Mouse (Mus musculus) E14TG2a.4 (cell line): Measurements from ENCODE around the gene Mllt10.

Experiments used
- CTCF ChIP-seq: conservative IDR thresholded peaks from 2 replicates; pipeline ENCODE4 v1.5.1; 2014; ENCODE audit warnings: low read length
- POU5F1 ChIP-seq: IDR thresholded peaks from 2 replicates; pipeline ENCODE4 v1.6.1; 2014; ENCODE audit warnings: low read length, borderline replicate concordance

DNA sequence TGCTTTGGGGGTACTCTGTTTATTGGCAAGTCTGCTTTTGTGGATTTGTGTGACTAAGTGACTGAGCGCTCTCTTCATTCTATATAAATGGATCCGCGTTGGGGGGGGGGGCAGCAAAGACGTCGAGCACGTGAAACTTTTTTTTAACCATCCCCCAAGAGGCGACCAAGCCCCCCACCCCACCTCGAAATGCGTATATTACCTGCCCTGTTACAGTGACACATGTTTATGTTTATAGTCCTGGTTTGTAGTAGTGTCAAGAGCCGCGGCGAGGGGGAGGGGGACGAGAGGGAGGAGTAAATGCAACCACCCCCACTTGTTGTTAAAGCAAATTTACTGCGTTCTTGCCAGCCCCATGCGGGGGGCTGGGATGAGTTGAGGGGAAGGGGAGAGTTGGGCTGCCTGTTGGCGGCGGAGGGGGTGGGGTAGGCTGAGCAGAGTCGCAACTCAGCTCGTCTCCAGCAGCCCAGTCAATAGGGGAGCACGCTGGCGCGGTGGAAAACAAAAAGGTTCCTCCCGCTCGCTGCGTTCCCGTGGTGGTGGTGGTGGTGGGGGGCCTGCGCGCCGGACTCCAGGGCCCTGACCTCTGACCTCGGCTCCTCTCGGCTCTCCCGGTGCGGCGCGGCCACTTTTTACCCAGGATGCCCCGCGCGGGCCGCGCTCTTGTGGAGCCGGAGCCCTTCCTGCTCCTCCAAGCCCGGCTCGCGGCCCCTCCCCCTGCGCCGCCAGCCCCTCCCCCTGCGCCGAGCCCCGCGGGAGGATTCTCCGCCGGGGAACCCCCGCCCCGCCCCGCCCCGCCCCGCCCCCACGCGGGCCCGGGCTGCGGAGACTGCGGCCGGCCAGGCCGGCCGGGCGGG lies 1.1 kb downstream of the Mllt10 start:
- TF ChIP-seq CTCF = no peak
- TF ChIP-seq POU5F1 = no peak
